Mouse (Mus musculus) MEL-GATA-1-ER (cell line): Measurements from ENCODE around the gene Rhox2h.
"Not testable (repeated sequence)": the region's sequence is repeated elsewhere in the genome, so short reads cannot be mapped to it uniquely, and the experiment has no call there.

Experiments used
- DNase-seq: peaks from one replicate; pipeline ENCODE4 v3.0.0-alpha.2; 2012; ENCODE audit warnings: low read depth; ENCODE audit errors: extremely low read depth

Rhox2h gene

GRCm38 (mm10) chrX:37673177-37673576, at the start of gene Rhox2h:
Gene Rhox2h, minus strand, starts transcription at chrX:37673277.
- not testable (repeated sequence) for DNase-seq

- no peak for DNase-seq
Measured at GRCm38 (mm10) chrX:37701821-37702387, 28.8 kb upstream of the Rhox2h start.

- DNase-seq, result no peak
Measured at GRCm38 (mm10) chrX:37692261-37692660, 19.2 kb upstream of the Rhox2h start.

- DNase-seq, result no peak
Measured at GRCm38 (mm10) chrX:37683031-37683715, 10.1 kb upstream of the Rhox2h start.

GRCm38 (mm10) chrX:37668664-37669063, 4.4 kb downstream of the Rhox2h start, which contains the start of gene Rhox3h:
Gene Rhox3h, minus strand, starts transcription at chrX:37668764.
- not testable (repeated sequence) for DNase-seq

GRCm38 (mm10) chrX:37651227-37651626, 21.9 kb downstream of the Rhox2h start, which contains the start of gene Rhox4g:
Gene Rhox4g, minus strand, starts transcription at chrX:37651327.
- not testable (repeated sequence) for DNase-seq

- DNase-seq, result not testable (repeated sequence)
Measured at GRCm38 (mm10) chrX:37643370-37643769, 29.7 kb downstream of the Rhox2h start, which contains the start of gene Rhox2g. Gene Rhox2g, minus strand, starts transcription at chrX:37643470.

- DNase-seq, result not testable (repeated sequence)
Measured at GRCm38 (mm10) chrX:37628512-37628911, 44.6 kb downstream of the Rhox2h start, which contains the start of gene Rhox3g. Gene Rhox3g, minus strand, starts transcription at chrX:37628612.
